Comparison of ENCODE assay signal across 10 mouse cellular contexts in genomic region chr14:36212830-36213229, GRCm38 (mm10).
DNase-seq lines count a peak whose midpoint lies in the region; ATAC-seq and TF ChIP-seq lines count a peak whose summit lies in the region.
"Had no signal": no experiment of that assay in that cellular context is flagged by ENCODE, and none has a peak within 500 bp of the region (broad histone marks: within the 10 kb centered on the region; RNA-seq: fewer than 3 reads in every experiment).

No protein-coding gene starts in this region.

- no peak overlapping the region for H3K27ac ChIP-seq in intestine, postnatal 0 days (ENCODE audit: low read depth, low read length)
- no peak overlapping the region for H3K27ac ChIP-seq in intestine, embryonic 16.5 days (ENCODE audit: low read length)
- no peak overlapping the region for H3K27ac ChIP-seq in left cerebral cortex, adult 2 months
- H3K27ac ChIP-seq: embryonic facial prominence, embryonic 12.5 days; macrophage had no signal

- 31% methylated on average over 4 of the region's 4 CpGs for WGBS in intestine, postnatal 0 days
- 33% methylated on average over 4 of the region's 4 CpGs for WGBS in intestine, embryonic 16.5 days

- no peak overlapping the region for H3K9ac ChIP-seq in intestine, postnatal 0 days (ENCODE audit: low read depth, low read length)
- no peak overlapping the region for H3K9ac ChIP-seq in intestine, embryonic 16.5 days (ENCODE audit: low read depth, low read length)
- H3K9ac ChIP-seq: embryonic facial prominence, embryonic 12.5 days had no signal

- no peak for DNase-seq in Patski (ENCODE audit: low read depth, low spot score)
- DNase-seq in cerebellum, adult 9-11 months, result peak; percentile 25
- peak; percentile 25 to 61 for DNase-seq in frontal cortex, postnatal 10 days (ENCODE audit: low spot score in 2 of 2)
- peak; percentile 75 to 80 for DNase-seq in left cerebral cortex, adult 2 months (ENCODE audit: extremely low spot score in 1 of 2, low spot score in 2 of 2)
- peak; percentile 78 for DNase-seq in retina, embryonic 14.5 days (ENCODE audit: low spot score)
- no peak for DNase-seq in spleen, adult 18-20 months

- TF ChIP-seq CTCF in intestine, postnatal 0 days (IDR thresholded peaks at IDR 0.05; ENCODE audit: low read depth), result peak; percentile 63
- peak; percentile 46 for TF ChIP-seq CTCF in Patski (IDR thresholded peaks at IDR 0.05)
- peak; percentile 86 for TF ChIP-seq CTCF in left cerebral cortex, adult 2 months (IDR thresholded peaks at IDR 0.05)

- H3K4me1 ChIP-seq in intestine, postnatal 0 days (replicated peaks; ENCODE audit: control insufficient read depth, insufficient read depth, low read length), result no peaks in the 10 kb centered on the region
- H3K4me1 ChIP-seq in intestine, embryonic 16.5 days (ENCODE audit: control insufficient read depth, insufficient read depth, low read length), result no peaks in the 10 kb centered on the region
- H3K4me1 ChIP-seq: embryonic facial prominence, embryonic 12.5 days had no signal

- no peak overlapping the region for H3K4me2 ChIP-seq in intestine, postnatal 0 days (replicated peaks; ENCODE audit: low read depth)
- H3K4me2 ChIP-seq in intestine, embryonic 16.5 days (ENCODE audit: low read depth, low read length), result no peak overlapping the region
- H3K4me2 ChIP-seq: embryonic facial prominence, embryonic 12.5 days had no signal

- intact Hi-C loops in left cerebral cortex, adult 2 months (cut with DNase I), result loop anchor here (5.0 kb wide), 1 partner anchor 1401 kb away; no protein-coding TSS in a partner anchor

- POLR2A ChIA-PET in Patski (lab: Charles Lee), result no interaction called here

- H3K4me3 ChIP-seq in intestine, postnatal 0 days (ENCODE audit: low read depth, low read length), result no peak overlapping the region
- H3K4me3 ChIP-seq in intestine, embryonic 16.5 days (ENCODE audit: low read length), result no peak overlapping the region
- no peak overlapping the region for H3K4me3 ChIP-seq in left cerebral cortex, adult 2 months
- H3K4me3 ChIP-seq: embryonic facial prominence, embryonic 12.5 days had no signal

- no peak for ATAC-seq in intestine, postnatal 0 days
- no peak for ATAC-seq in intestine, embryonic 16.5 days
- no peak for ATAC-seq in Patski

- CTCF ChIA-PET in Patski (lab: Charles Lee), result no interaction called here

- H3K27me3 ChIP-seq in intestine, postnatal 0 days (replicated peaks; ENCODE audit: control insufficient read depth, insufficient read depth, low read length), result no peaks in the 10 kb centered on the region
- H3K27me3 ChIP-seq in intestine, embryonic 16.5 days (replicated peaks; ENCODE audit: control insufficient read depth, insufficient read depth, low read length), result no peaks in the 10 kb centered on the region
- H3K27me3 ChIP-seq in Patski, result no peaks in the 10 kb centered on the region
- H3K27me3 ChIP-seq: embryonic facial prominence, embryonic 12.5 days had no signal

- no peaks in the 10 kb centered on the region for H3K36me3 ChIP-seq in intestine, postnatal 0 days (ENCODE audit: control insufficient read depth, insufficient read depth)
- H3K36me3 ChIP-seq in intestine, embryonic 16.5 days (ENCODE audit: control insufficient read depth, insufficient read depth, low read length), result no peaks in the 10 kb centered on the region
- H3K36me3 ChIP-seq: embryonic facial prominence, embryonic 12.5 days had no signal

- in situ Hi-C loops in Patski (cut with MboI; ENCODE audit: low pct_unique_long_range_greater_than_20kb), result no loop called here

- H3K9me3 ChIP-seq in intestine, postnatal 0 days (ENCODE audit: control insufficient read depth), result no peaks in the 10 kb centered on the region
- no peaks in the 10 kb centered on the region for H3K9me3 ChIP-seq in intestine, embryonic 16.5 days (ENCODE audit: control insufficient read depth, low read length)
- H3K9me3 ChIP-seq: embryonic facial prominence, embryonic 12.5 days had no signal

Comparison
In these comparisons a context has a peak if more than half of its experiments do, and no peak if none do; other contexts are left out.
1. DNase-seq: peak in cerebellum, adult 9-11 months (single experiment), frontal cortex, postnatal 10 days (2 of 2), left cerebral cortex, adult 2 months (2 of 2) and retina, embryonic 14.5 days (single experiment); none in Patski (single experiment) and spleen, adult 18-20 months (0 of 2).
2. Peak in every context shown above with its lines, with median percentiles within 50 percentile points of each other: CTCF ChIP-seq.